Mouse (Mus musculus): ENCODE measurements at regions not wholly inside any gene's neighbourhood (a gene's known extent, or its start where the extent isn't known, plus 50 kb on each side); places are given as distances from the start of the nearest gene placed in this dataset.

GRCm38 (mm10) chr15:43581246-43581645 lies 3447.1 kb downstream of the 9330182O14Rik start:
- H3K9ac ChIP-seq (ENCODE audit: insufficient read depth, low read depth, low read length, poor library complexity, severe bottlenecking), result no peak overlapping the region
- in situ Hi-C loops (cut with MboI; ENCODE audit: low sequenced_read_pairs in 2 of 2, unreplicated experiment in 2 of 2), result no loop called here
- H3K27ac ChIP-seq (ENCODE audit: insufficient read depth, low read depth, low read length, poor library complexity, severe bottlenecking), result no peak overlapping the region
- H3K36me3 ChIP-seq (ENCODE audit: control insufficient read depth, insufficient read depth, low read length, poor library complexity, severe bottlenecking), result no peaks in the 10 kb centered on the region
- TF ChIP-seq MAFK (IDR thresholded peaks at IDR 0.05; ENCODE audit: insufficient read depth, low read depth, low read length), result no peak
- no peak for TF ChIP-seq HCFC1 (IDR thresholded peaks at IDR 0.05; ENCODE audit: borderline replicate concordance, insufficient read depth, low read length)
- TF ChIP-seq ZC3H11A (IDR thresholded peaks at IDR 0.05; ENCODE audit: borderline replicate concordance, low read depth, low read length), result no peak
- TF ChIP-seq ZNF384 (IDR thresholded peaks at IDR 0.05; ENCODE audit: low read depth, low read length), result no peak
- H3K9me3 ChIP-seq (ENCODE audit: control insufficient read depth, insufficient read depth, low read depth, low read length), result no peaks in the 10 kb centered on the region
- H3K4me3 ChIP-seq (ENCODE audit: insufficient read depth in 1 of 2, low read depth in 1 of 2, low read length in 2 of 2, poor library complexity in 1 of 2, severe bottlenecking in 1 of 2), result no peak overlapping the region
- DNase-seq (ENCODE audit: low read depth, low spot score), result no peak
- H3K4me1 ChIP-seq (ENCODE audit: control insufficient read depth in 2 of 2, insufficient read depth in 2 of 2, low read length in 2 of 2, poor library complexity in 1 of 2), result no peaks in the 10 kb centered on the region

- Histone ChIP-seq H3K9me3 (ENCODE audit: control insufficient read depth, insufficient read depth, low read depth, low read length) (no peaks in the 10 kb centered on the region), H3K4me3 (ENCODE audit: insufficient read depth in 1 of 2, low read depth in 1 of 2, low read length in 2 of 2, poor library complexity in 1 of 2, severe bottlenecking in 1 of 2) (no peak overlapping the region), H3K36me3 (ENCODE audit: control insufficient read depth, insufficient read depth, low read length, poor library complexity, severe bottlenecking) (no peaks in the 10 kb centered on the region), H3K9ac (ENCODE audit: insufficient read depth, low read depth, low read length, poor library complexity, severe bottlenecking) (no peak overlapping the region), H3K27ac (ENCODE audit: insufficient read depth, low read depth, low read length, poor library complexity, severe bottlenecking) (no peak overlapping the region), H3K4me1 (ENCODE audit: control insufficient read depth in 2 of 2, insufficient read depth in 2 of 2, low read length in 2 of 2, poor library complexity in 1 of 2) (no peaks in the 10 kb centered on the region)
- in situ Hi-C loops (cut with MboI; ENCODE audit: low sequenced_read_pairs in 2 of 2, unreplicated experiment in 2 of 2), result no loop called here
- DNase-seq (ENCODE audit: low read depth, low spot score), result no peak
- TF ChIP-seq MAFK (IDR thresholded peaks at IDR 0.05; ENCODE audit: insufficient read depth, low read depth, low read length) (no peak), HCFC1 (IDR thresholded peaks at IDR 0.05; ENCODE audit: borderline replicate concordance, insufficient read depth, low read length) (no peak), ZNF384 (IDR thresholded peaks at IDR 0.05; ENCODE audit: low read depth, low read length) (no peak), ZC3H11A (IDR thresholded peaks at IDR 0.05; ENCODE audit: borderline replicate concordance, low read depth, low read length) (no peak), CHD2 (IDR thresholded peaks at IDR 0.05; ENCODE audit: low read depth, low read length) (no peak)
Measured at GRCm38 (mm10) chr15:43585751-43586150, 3451.6 kb downstream of the 9330182O14Rik start.

- in situ Hi-C loops (cut with MboI; ENCODE audit: low sequenced_read_pairs in 2 of 2, unreplicated experiment in 2 of 2), result no loop called here
- Histone ChIP-seq H3K4me1 (ENCODE audit: control insufficient read depth in 2 of 2, insufficient read depth in 2 of 2, low read length in 2 of 2, poor library complexity in 1 of 2) (no peaks in the 10 kb centered on the region), H3K36me3 (ENCODE audit: control insufficient read depth, insufficient read depth, low read length, poor library complexity, severe bottlenecking) (no peaks in the 10 kb centered on the region), H3K9me3 (ENCODE audit: control insufficient read depth, insufficient read depth, low read depth, low read length) (no peaks in the 10 kb centered on the region), H3K27ac (ENCODE audit: insufficient read depth, low read depth, low read length, poor library complexity, severe bottlenecking) (no peak overlapping the region), H3K9ac (ENCODE audit: insufficient read depth, low read depth, low read length, poor library complexity, severe bottlenecking) (no peak overlapping the region), H3K4me3 (ENCODE audit: insufficient read depth in 1 of 2, low read depth in 1 of 2, low read length in 2 of 2, poor library complexity in 1 of 2, severe bottlenecking in 1 of 2) (no peak overlapping the region)
- TF ChIP-seq MAFK (IDR thresholded peaks at IDR 0.05; ENCODE audit: insufficient read depth, low read depth, low read length), result no peak
- TF ChIP-seq HCFC1 (IDR thresholded peaks at IDR 0.05; ENCODE audit: borderline replicate concordance, insufficient read depth, low read length), result no peak
- no peak for TF ChIP-seq ZNF384 (IDR thresholded peaks at IDR 0.05; ENCODE audit: low read depth, low read length)
- no peak for TF ChIP-seq CHD2 (IDR thresholded peaks at IDR 0.05; ENCODE audit: low read depth, low read length)
- TF ChIP-seq ZC3H11A (IDR thresholded peaks at IDR 0.05; ENCODE audit: borderline replicate concordance, low read depth, low read length), result no peak
- no peak for DNase-seq (ENCODE audit: low read depth, low spot score)
Measured at GRCm38 (mm10) chr15:43588021-43588420, 3453.9 kb downstream of the 9330182O14Rik start.

GRCm38 (mm10) chr15:43607700-43608099 lies 3473.5 kb downstream of the 9330182O14Rik start:
- no peak for DNase-seq (ENCODE audit: low read depth, low spot score)
- Histone ChIP-seq H3K27ac (ENCODE audit: insufficient read depth, low read depth, low read length, poor library complexity, severe bottlenecking) (no peak overlapping the region), H3K4me3 (ENCODE audit: insufficient read depth in 1 of 2, low read depth in 1 of 2, low read length in 2 of 2, poor library complexity in 1 of 2, severe bottlenecking in 1 of 2) (no peak overlapping the region), H3K9ac (ENCODE audit: insufficient read depth, low read depth, low read length, poor library complexity, severe bottlenecking) (no peak overlapping the region), H3K4me1 (ENCODE audit: control insufficient read depth in 2 of 2, insufficient read depth in 2 of 2, low read length in 2 of 2, poor library complexity in 1 of 2) (no peaks in the 10 kb centered on the region), H3K36me3 (ENCODE audit: control insufficient read depth, insufficient read depth, low read length, poor library complexity, severe bottlenecking) (no peaks in the 10 kb centered on the region), H3K9me3 (ENCODE audit: control insufficient read depth, insufficient read depth, low read depth, low read length) (no peaks in the 10 kb centered on the region)
- in situ Hi-C loops (cut with MboI; ENCODE audit: low sequenced_read_pairs in 2 of 2, unreplicated experiment in 2 of 2), result no loop called here
- TF ChIP-seq ZNF384 (IDR thresholded peaks at IDR 0.05; ENCODE audit: low read depth, low read length), result no peak
- no peak for TF ChIP-seq CHD2 (IDR thresholded peaks at IDR 0.05; ENCODE audit: low read depth, low read length)
- TF ChIP-seq ZC3H11A (IDR thresholded peaks at IDR 0.05; ENCODE audit: borderline replicate concordance, low read depth, low read length), result no peak
- no peak for TF ChIP-seq HCFC1 (IDR thresholded peaks at IDR 0.05; ENCODE audit: borderline replicate concordance, insufficient read depth, low read length)
- no peak for TF ChIP-seq MAFK (IDR thresholded peaks at IDR 0.05; ENCODE audit: insufficient read depth, low read depth, low read length)

GRCm38 (mm10) chr15:43609901-43610300 lies 3475.7 kb downstream of the 9330182O14Rik start:
- no peak for TF ChIP-seq ZNF384 (IDR thresholded peaks at IDR 0.05; ENCODE audit: low read depth, low read length)
- no peak for TF ChIP-seq ZC3H11A (IDR thresholded peaks at IDR 0.05; ENCODE audit: borderline replicate concordance, low read depth, low read length)
- TF ChIP-seq MAFK (IDR thresholded peaks at IDR 0.05; ENCODE audit: insufficient read depth, low read depth, low read length), result no peak
- TF ChIP-seq CHD2 (IDR thresholded peaks at IDR 0.05; ENCODE audit: low read depth, low read length), result no peak
- H3K36me3 ChIP-seq (ENCODE audit: control insufficient read depth, insufficient read depth, low read length, poor library complexity, severe bottlenecking), result no peaks in the 10 kb centered on the region
- in situ Hi-C loops (cut with MboI; ENCODE audit: low sequenced_read_pairs in 2 of 2, unreplicated experiment in 2 of 2), result no loop called here

More at GRCm38 (mm10) chr15:43609901-43610300, 3475.7 kb downstream of the 9330182O14Rik start:
- Histone ChIP-seq H3K27ac (ENCODE audit: insufficient read depth, low read depth, low read length, poor library complexity, severe bottlenecking) (no peak overlapping the region), H3K4me1 (ENCODE audit: control insufficient read depth in 2 of 2, insufficient read depth in 2 of 2, low read length in 2 of 2, poor library complexity in 1 of 2) (no peaks in the 10 kb centered on the region), H3K9me3 (ENCODE audit: control insufficient read depth, insufficient read depth, low read depth, low read length) (no peaks in the 10 kb centered on the region), H3K4me3 (ENCODE audit: insufficient read depth in 1 of 2, low read depth in 1 of 2, low read length in 2 of 2, poor library complexity in 1 of 2, severe bottlenecking in 1 of 2) (no peak overlapping the region), H3K9ac (ENCODE audit: insufficient read depth, low read depth, low read length, poor library complexity, severe bottlenecking) (no peak overlapping the region)
- DNase-seq (ENCODE audit: low read depth, low spot score), result no peak

All from ES-E14 (cell line).